Mouse (Mus musculus) ES-E14 (cell line): ENCODE results near the gene Gm8127.
"Not testable (repeated sequence)": the region's sequence is repeated elsewhere in the genome, so short reads cannot be mapped to it uniquely, and the experiment has no call there.

Source experiments
- CHD2 ChIP-seq: IDR thresholded peaks from 2 replicates; pipeline ENCODE4 v1.6.1; 2014; ENCODE audit warnings: mild to moderate bottlenecking, low read depth, low read length, inconsistent platforms
- HCFC1 ChIP-seq: IDR thresholded peaks from 2 replicates; pipeline ENCODE4 v1.6.1; 2012; ENCODE audit warnings: low read length, inconsistent platforms, borderline replicate concordance; ENCODE audit not compliant: insufficient read depth
- MAFK ChIP-seq: IDR thresholded peaks from 2 replicates; pipeline ENCODE4 v1.6.1; 2014; ENCODE audit warnings: mild to moderate bottlenecking, low read depth, low read length, inconsistent platforms; ENCODE audit not compliant: insufficient read depth
- ZC3H11A ChIP-seq: IDR thresholded peaks from 2 replicates; pipeline ENCODE4 v1.6.1; 2012; ENCODE audit warnings: low read depth, mild to moderate bottlenecking, inconsistent platforms, low read length, borderline replicate concordance
- ZNF384 ChIP-seq: IDR thresholded peaks from 2 replicates; pipeline ENCODE4 v1.6.1; 2012; ENCODE audit warnings: low read depth, low read length, inconsistent platforms

- not testable (repeated sequence) for TF ChIP-seq ZC3H11A, ZNF384, CHD2, HCFC1, MAFK
These were observed 35.3 kb downstream of the Gm8127 start, which contains the start of gene Gm8126 for GRCm38 (mm10) chr14:43258349-43258748.
